Mouse (Mus musculus) cerebellum, adult 2 months (tissue): ENCODE data around the gene Ccdc188. TPM values are rescaled to one million over a fixed set of nuclear protein-coding genes. Genes with fewer than 3 reads are reported as not detected.

Experiments used
- DNase-seq, 2 experiments: peaks; one replicate each; pipeline ENCODE4 v3.0.0; 2021
- H3K27ac ChIP-seq: fragments of 200-500 bp; 2 replicates; pipeline ENCODE4 v1.5.1; 2012; ENCODE audit warnings: low read length, control low read depth, inconsistent platforms; ENCODE audit not compliant: insufficient read depth
- H3K27me3 ChIP-seq: fragments of 200-500 bp; 2 replicates; pipeline ENCODE4 v1.6.1; 2012; ENCODE audit warnings: inconsistent platforms, mild to moderate bottlenecking, low read length, moderate library complexity; ENCODE audit not compliant: control insufficient read depth, insufficient read depth
- H3K4me1 ChIP-seq: fragments of 200-500 bp; 2 replicates; pipeline ENCODE4 v1.6.1; 2011; ENCODE audit warnings: low read length; ENCODE audit not compliant: control insufficient read depth, insufficient read depth
- H3K4me3 ChIP-seq: fragments of 200-500 bp; replicated peaks from 2 replicates; pipeline ENCODE3; 2011; ENCODE audit warnings: mild to moderate bottlenecking, low read depth, low read length, control low read depth; ENCODE audit not compliant: insufficient read depth
- CTCF ChIP-seq: fragments of 200-500 bp; IDR thresholded peaks from 2 replicates; pipeline ENCODE4 v1.5.1; 2011; ENCODE audit warnings: low read depth, mild to moderate bottlenecking, control low read depth, low read length, moderate library complexity, borderline replicate concordance; ENCODE audit not compliant: insufficient read depth
- POLR2A ChIP-seq: fragments of 200-500 bp; IDR thresholded peaks from 2 replicates; pipeline ENCODE4 v1.6.1; 2011; ENCODE audit warnings: low read length, control low read depth, borderline replicate concordance; ENCODE audit not compliant: insufficient read depth
- WGBS: fragments of 180-500 bp; shearing (Covaris S2); methylation state at CpG from one replicate; pipeline ENCODE4 v1.1.7; 2018; 5-methylcytosine and 5-hydroxymethylcytosine counted together
- polyA plus RNA-seq: library from polyadenylated mRNA; depleted of rRNA; stranded (reverse); fragments of >200 nt; gene quantifications from 2 replicates; pipeline ENCODE4 v1.2.3, GENCODE M21; 2012; rRNA removed

The Ccdc188 gene
- polyA plus RNA-seq: not detected in 2 replicates

GRCm38 (mm10) chr16:18217579-18217978, at the start of gene Ccdc188:
TSS of gene Ccdc188 (plus strand) at chr16:18217879.
- Histone ChIP-seq H3K27me3 (no peaks in the 10 kb centered on the region), H3K4me1 (0 out of 2 replicates have a peak, but pooled peaks cover 9% of the 10 kb centered on the region), H3K27ac (no peak within 1 kb of the TSS), H3K4me3 (no peak within 1 kb of the TSS)
- DNase-seq: no peak
- 90% methylated on average over 4 of the region's 4 CpGs for WGBS
- no peak for TF ChIP-seq CTCF
- no peak for TF ChIP-seq POLR2A

- peaks cover 21% of the 10 kb centered on the region for H3K4me1 ChIP-seq
- DNase-seq: no peak
- no peaks in the 10 kb centered on the region for H3K27me3 ChIP-seq
- 85% methylated on average over 5 of the region's 5 CpGs for WGBS
- H3K27ac ChIP-seq: no peak overlapping the region
- no peak overlapping the region for H3K4me3 ChIP-seq
- no peak for TF ChIP-seq POLR2A
- no peak for TF ChIP-seq CTCF
Measured at GRCm38 (mm10) chr16:18169156-18169555, 48.5 kb upstream of the Ccdc188 start.

GRCm38 (mm10) chr16:18169776-18170175, 47.9 kb upstream of the Ccdc188 start:
- DNase-seq: no peak
- no peak overlapping the region for H3K4me3 ChIP-seq
- H3K27me3 ChIP-seq: no peaks in the 10 kb centered on the region
- WGBS: 97% methylated on average over 3 of the region's 3 CpGs
- H3K4me1 ChIP-seq: peaks cover 15% of the 10 kb centered on the region
- no peak overlapping the region for H3K27ac ChIP-seq
- TF ChIP-seq CTCF: no peak
- TF ChIP-seq POLR2A: no peak

GRCm38 (mm10) chr16:18172266-18172855, 45.3 kb upstream of the Ccdc188 start:
- TF ChIP-seq CTCF (peak; percentile 93), POLR2A (no peak)
- Histone ChIP-seq H3K27ac (no peak overlapping the region), H3K4me1 (peaks cover 22% of the 10 kb centered on the region), H3K27me3 (no peaks in the 10 kb centered on the region), H3K4me3 (no peak overlapping the region)
- WGBS: 12% methylated on average over 7 of the region's 7 CpGs
- peak; percentile 80 to 90 for DNase-seq

GRCm38 (mm10) chr16:18173231-18173630, 44.4 kb upstream of the Ccdc188 start:
- DNase-seq: no peak
- no peak overlapping the region for H3K27ac ChIP-seq
- no peak for TF ChIP-seq CTCF
- no peak for TF ChIP-seq POLR2A
- peaks cover 26% of the 10 kb centered on the region for H3K4me1 ChIP-seq
- no peak overlapping the region for H3K4me3 ChIP-seq
- H3K27me3 ChIP-seq: no peaks in the 10 kb centered on the region
- 79% methylated on average over 9 of the region's 9 CpGs for WGBS

GRCm38 (mm10) chr16:18173788-18174187, 43.9 kb upstream of the Ccdc188 start:
- TF ChIP-seq CTCF (no peak), POLR2A (no peak)
- Histone ChIP-seq H3K27me3 (no peaks in the 10 kb centered on the region), H3K4me3 (no peak overlapping the region), H3K4me1 (peaks cover 26% of the 10 kb centered on the region), H3K27ac (no peak overlapping the region)
- DNase-seq: no peak
- WGBS: 79% methylated on average over 11 of the region's 11 CpGs

GRCm38 (mm10) chr16:18175817-18176541, 41.7 kb upstream of the Ccdc188 start:
- peak overlapping the region; percentile 17; the same call in 1 of the 2 replicates for H3K27ac ChIP-seq
- H3K27me3 ChIP-seq: no peaks in the 10 kb centered on the region
- peaks cover 26% of the 10 kb centered on the region for H3K4me1 ChIP-seq
- no peak overlapping the region for H3K4me3 ChIP-seq
- DNase-seq: peak; percentile 49 to 55
- 20% methylated on average over 6 of the region's 6 CpGs for WGBS
- TF ChIP-seq CTCF (no peak), POLR2A (no peak)

GRCm38 (mm10) chr16:18176758-18177157, 40.9 kb upstream of the Ccdc188 start:
- WGBS: 37% methylated on average over 4 of the region's 4 CpGs
- peak; percentile 36 to 47 for DNase-seq
- no peak overlapping the region for H3K4me3 ChIP-seq

More at GRCm38 (mm10) chr16:18176758-18177157, 40.9 kb upstream of the Ccdc188 start:
- no peak overlapping the region for H3K27ac ChIP-seq
- peaks cover 26% of the 10 kb centered on the region for H3K4me1 ChIP-seq
- peak; percentile 16; the same call in 1 of the 2 replicates for TF ChIP-seq CTCF
- TF ChIP-seq POLR2A: no peak
- H3K27me3 ChIP-seq: no peaks in the 10 kb centered on the region
